Mouse (Mus musculus) forebrain, embryonic 11.5 days (tissue): Measurements from ENCODE around the gene Riok1. TPM values are rescaled to one million over a fixed set of nuclear protein-coding genes. Genes with fewer than 3 reads are reported as not detected.

Experiments used
- ATAC-seq: fragments of 200-750 bp; cut with Nextera tagmentation; replicated peaks from 2 replicates; pipeline ENCODE4 v1.8.0; 2017; ENCODE audit warnings: moderate TSS enrichment; ENCODE audit not compliant: low FRiP score
- DNase-seq: peaks from one replicate; pipeline ENCODE4 v3.0.0-alpha.2; 2017; ENCODE audit warnings: low spot score
- H3K27ac ChIP-seq: fragments of 300-500 bp; sonication (generic); 2 replicates; pipeline ENCODE4 v1.5.1; 2014; ENCODE audit warnings: low read depth, low read length
- H3K27me3 ChIP-seq: fragments of 300-500 bp; sonication (generic); 2 replicates; pipeline ENCODE4 v1.6.1; 2014; ENCODE audit warnings: mild to moderate bottlenecking, low read length, mixed read lengths; ENCODE audit not compliant: control insufficient read depth, insufficient read depth
- H3K36me3 ChIP-seq: fragments of 300-500 bp; sonication (generic); 2 replicates; pipeline ENCODE4 v1.6.1; 2014; ENCODE audit warnings: mild to moderate bottlenecking, low read length, moderate library complexity, mixed read lengths; ENCODE audit not compliant: control insufficient read depth, insufficient read depth
- H3K4me1 ChIP-seq: fragments of 300-500 bp; sonication (generic); replicated peaks from 2 replicates; pipeline ENCODE4 v1.6.1; 2014; ENCODE audit warnings: low read length, mixed read lengths; ENCODE audit not compliant: control insufficient read depth, insufficient read depth
- H3K4me2 ChIP-seq: fragments of 300-500 bp; sonication (generic); 2 replicates; pipeline ENCODE4 v1.6.1; 2014; ENCODE audit warnings: low read depth, mild to moderate bottlenecking, low read length, moderate library complexity, mixed read lengths; ENCODE audit not compliant: severe bottlenecking
- H3K4me3 ChIP-seq: fragments of 300-500 bp; sonication (generic); 2 replicates; pipeline ENCODE4 v1.5.1; 2014; ENCODE audit warnings: low read depth, low read length
- H3K9ac ChIP-seq: fragments of 300-500 bp; sonication (generic); 2 replicates; pipeline ENCODE4 v1.6.1; 2014; ENCODE audit warnings: low read length
- H3K9me3 ChIP-seq: fragments of 300-500 bp; sonication (generic); 2 replicates; pipeline ENCODE4 v1.6.1; 2016; ENCODE audit warnings: low read length, mixed read lengths; ENCODE audit not compliant: control insufficient read depth
- WGBS: fragments of 180-500 bp; shearing (Covaris S2); extraction: QIAGEN DNeasy Blood & Tissue Kit; methylation state at CpG from one replicate; pipeline ENCODE4 v1.1.7; 2014; 5-methylcytosine and 5-hydroxymethylcytosine counted together
- polyA plus RNA-seq: library from polyadenylated mRNA; unstranded; fragments of >200 nt; fragmentation: Nextera tagmentation; extraction: Ambion mirVana; gene quantifications from 2 replicates; pipeline ENCODE4 v1.2.1, GENCODE M21; 2014

Riok1 gene
- polyA plus RNA-seq, 1 experiment from 2014 or later: 53.6 TPM

- Histone ChIP-seq H3K27me3 (no peaks in the 10 kb centered on the region), H3K36me3 (no peaks in the 10 kb centered on the region), H3K9me3 (no peaks in the 10 kb centered on the region), H3K4me2 (no peak overlapping the region), H3K9ac (no peak overlapping the region), H3K4me1 (no peaks in the 10 kb centered on the region), H3K27ac (no peak overlapping the region), H3K4me3 (no peak overlapping the region)
- DNase-seq: no peak
- ATAC-seq: no peak
- 90% methylated on average over 2 of the region's 2 CpGs for WGBS
Measured at GRCm38 (mm10) chr13:38007972-38008371, 28.8 kb upstream of the Riok1 start.

DNA sequence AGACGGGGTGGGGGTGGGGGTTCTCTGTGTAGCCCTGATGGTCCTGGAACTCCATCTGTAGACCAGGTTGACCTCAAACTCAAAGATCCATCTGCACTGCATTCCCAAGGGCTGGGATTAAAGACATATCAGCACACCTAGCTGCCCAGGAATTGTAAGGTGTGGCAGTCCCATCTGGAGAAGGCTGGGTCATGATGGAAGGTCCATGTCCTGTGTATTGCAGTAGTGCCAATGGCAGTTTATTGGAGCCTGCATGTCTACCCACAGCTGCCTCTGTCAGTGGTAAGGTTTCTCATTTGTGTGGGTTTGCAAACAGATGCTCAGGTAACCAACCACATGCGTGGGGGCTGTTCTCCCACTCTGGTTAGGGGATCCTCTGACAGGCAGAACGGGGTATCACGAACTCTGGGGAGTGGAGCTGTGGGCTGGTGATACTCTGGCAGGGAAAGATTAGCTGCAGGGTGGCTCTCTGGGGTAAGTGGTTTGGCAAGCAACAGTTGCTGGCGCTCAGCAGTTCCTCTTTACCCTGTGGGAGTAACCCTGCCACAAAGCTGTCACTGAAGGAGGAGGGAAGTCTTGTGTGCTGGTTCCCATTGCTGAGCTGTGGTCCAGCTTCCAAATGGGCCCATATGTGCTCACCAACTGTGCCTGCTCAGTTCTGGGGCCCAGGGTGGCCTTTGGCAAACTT is 26.9 kb upstream of the Riok1 start:
- Histone ChIP-seq H3K27ac (no peak overlapping the region), H3K4me3 (no peak overlapping the region), H3K4me2 (no peak overlapping the region), H3K9ac (no peak overlapping the region), H3K36me3 (no peaks in the 10 kb centered on the region), H3K4me1 (no peaks in the 10 kb centered on the region), H3K27me3 (no peaks in the 10 kb centered on the region), H3K9me3 (no peaks in the 10 kb centered on the region)
- ATAC-seq (no peak), DNase-seq (no peak)
- WGBS: 85% methylated on average over 5 of the region's 5 CpGs

GRCm38 (mm10) chr13:38010444-38010910 is 26.3 kb upstream of the Riok1 start:
- no peak overlapping the region for H3K4me2 ChIP-seq
- no peak for ATAC-seq
- H3K4me3 ChIP-seq: no peak overlapping the region
- H3K9ac ChIP-seq: no peak overlapping the region
- WGBS: 88% methylated on average over 5 of the region's 5 CpGs
- no peak overlapping the region for H3K27ac ChIP-seq
- no peaks in the 10 kb centered on the region for H3K9me3 ChIP-seq
- DNase-seq: no peak
- H3K4me1 ChIP-seq: no peaks in the 10 kb centered on the region
- H3K36me3 ChIP-seq: no peaks in the 10 kb centered on the region
- no peaks in the 10 kb centered on the region for H3K27me3 ChIP-seq

DNA sequence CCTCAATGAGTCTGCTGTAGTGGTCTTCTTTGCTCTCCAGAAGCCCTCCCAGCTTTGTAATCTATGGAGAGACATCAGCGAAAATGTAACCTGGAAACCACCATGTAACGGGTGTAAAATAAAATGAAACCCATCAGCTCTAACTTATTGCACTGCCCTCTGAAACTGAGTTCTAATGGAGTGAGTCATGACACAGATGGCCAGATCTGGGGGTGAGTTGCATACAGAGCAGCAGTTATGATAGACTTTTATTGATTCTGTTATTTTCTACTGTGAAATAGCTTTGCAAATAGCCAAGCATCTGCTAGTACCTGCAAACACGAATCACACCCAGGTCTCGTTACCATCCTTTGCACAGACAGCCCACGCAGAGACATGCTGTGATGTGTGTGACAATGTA is 24.4 kb upstream of the Riok1 start:
- DNase-seq (no peak), ATAC-seq (no peak)
- no peak overlapping the region for H3K9ac ChIP-seq
- no peak overlapping the region for H3K4me2 ChIP-seq
- H3K4me3 ChIP-seq: no peak overlapping the region
- no peaks in the 10 kb centered on the region for H3K4me1 ChIP-seq
- no peak overlapping the region for H3K27ac ChIP-seq
- H3K27me3 ChIP-seq: no peaks in the 10 kb centered on the region
- no peaks in the 10 kb centered on the region for H3K9me3 ChIP-seq
- H3K36me3 ChIP-seq: no peaks in the 10 kb centered on the region
- WGBS: 91% methylated on average over 5 of the region's 5 CpGs

- 94% methylated on average over 4 of the region's 4 CpGs for WGBS
- Histone ChIP-seq H3K36me3 (no peaks in the 10 kb centered on the region), H3K9ac (no peak overlapping the region), H3K4me3 (no peak overlapping the region), H3K4me2 (no peak overlapping the region), H3K27ac (no peak overlapping the region), H3K4me1 (no peaks in the 10 kb centered on the region), H3K27me3 (no peaks in the 10 kb centered on the region), H3K9me3 (no peaks in the 10 kb centered on the region)
- DNase-seq (no peak), ATAC-seq (no peak)
Measured at GRCm38 (mm10) chr13:38015591-38015990, 21.2 kb upstream of the Riok1 start.

DNA sequence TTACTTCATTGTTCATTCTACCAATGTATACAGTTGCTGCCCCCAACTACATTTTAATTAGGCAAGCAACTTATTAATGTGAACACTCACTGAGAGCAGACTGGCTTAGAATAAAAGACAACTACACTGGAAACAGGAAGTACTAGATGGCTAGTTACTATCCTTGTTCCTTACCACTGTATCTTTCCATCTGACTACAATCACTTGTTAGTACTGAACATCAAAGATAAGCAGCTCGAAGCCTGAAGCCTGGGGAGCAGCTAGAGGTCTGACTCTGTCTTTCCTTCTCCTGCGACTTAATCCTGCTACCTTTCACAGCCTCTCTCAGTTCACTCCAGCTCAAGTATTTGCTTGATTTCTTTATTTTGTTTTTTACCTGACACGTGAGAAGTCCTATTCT is 18.0 kb upstream of the Riok1 start:
- WGBS: 71% methylated on average over 3 of the region's 3 CpGs
- Histone ChIP-seq H3K4me2 (no peak overlapping the region), H3K36me3 (no peaks in the 10 kb centered on the region), H3K4me3 (no peak overlapping the region), H3K9me3 (no peaks in the 10 kb centered on the region), H3K27me3 (no peaks in the 10 kb centered on the region), H3K27ac (no peak overlapping the region), H3K9ac (no peak overlapping the region), H3K4me1 (no peaks in the 10 kb centered on the region)
- DNase-seq: no peak
- ATAC-seq: no peak

DNA sequence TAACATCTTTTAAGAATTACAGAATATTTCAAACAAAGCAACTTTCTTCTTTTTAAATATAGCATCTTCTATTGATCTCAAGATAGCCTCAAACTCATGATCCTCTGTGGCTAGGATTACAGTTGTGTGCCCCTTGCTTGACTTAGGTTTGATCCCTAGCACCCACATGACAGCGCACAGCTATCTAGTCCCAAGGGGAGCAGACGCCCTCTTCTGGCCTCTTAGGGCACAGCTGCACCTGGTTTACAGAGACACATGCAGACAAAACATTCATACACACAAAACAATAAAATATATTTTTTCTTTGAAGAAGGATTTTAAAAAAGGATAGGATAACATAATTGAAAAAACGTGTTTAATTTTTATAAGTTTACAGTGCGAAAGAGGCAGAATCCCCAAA is 10.9 kb upstream of the Riok1 start:
- ATAC-seq (no peak), DNase-seq (no peak)
- H3K27ac ChIP-seq: no peak overlapping the region
- H3K9me3 ChIP-seq: no peaks in the 10 kb centered on the region
- H3K4me2 ChIP-seq: no peak overlapping the region
- no peak overlapping the region for H3K4me3 ChIP-seq
- H3K9ac ChIP-seq: no peak overlapping the region
- WGBS: 38% methylated on average over 4 of the region's 4 CpGs
- no peaks in the 10 kb centered on the region for H3K4me1 ChIP-seq
- H3K36me3 ChIP-seq: no peaks in the 10 kb centered on the region
- no peaks in the 10 kb centered on the region for H3K27me3 ChIP-seq

GRCm38 (mm10) chr13:38027618-38028248 is 9.1 kb upstream of the Riok1 start:
- ATAC-seq (no peak), DNase-seq (no peak)
- 64% methylated on average over 6 of the region's 6 CpGs for WGBS
- Histone ChIP-seq H3K4me3 (no peak overlapping the region), H3K36me3 (no peaks in the 10 kb centered on the region), H3K27me3 (no peaks in the 10 kb centered on the region), H3K4me1 (no peaks in the 10 kb centered on the region), H3K9ac (no peak overlapping the region), H3K9me3 (no peaks in the 10 kb centered on the region), H3K4me2 (no peak overlapping the region), H3K27ac (no peak overlapping the region)

GRCm38 (mm10) chr13:38028407-38028806 is 8.4 kb upstream of the Riok1 start:
- no peak overlapping the region for H3K4me3 ChIP-seq
- 89% methylated on average over 4 of the region's 4 CpGs for WGBS

More at GRCm38 (mm10) chr13:38028407-38028806, 8.4 kb upstream of the Riok1 start:
- no peak overlapping the region for H3K4me2 ChIP-seq
- no peak overlapping the region for H3K27ac ChIP-seq
- DNase-seq (no peak), ATAC-seq (no peak)
- no peaks in the 10 kb centered on the region for H3K9me3 ChIP-seq
- H3K4me1 ChIP-seq: no peaks in the 10 kb centered on the region
- no peaks in the 10 kb centered on the region for H3K27me3 ChIP-seq
- no peak overlapping the region for H3K9ac ChIP-seq
- H3K36me3 ChIP-seq: no peaks in the 10 kb centered on the region
